Mouse (Mus musculus) liver (tissue): Measurements from ENCODE around the gene Abtb1.

Experiments
- DNase-seq: peaks from one replicate; pipeline ENCODE4 v3.0.0-alpha.2; 2020; ENCODE audit warnings: mixed read lengths

The Abtb1 gene

GRCm38 (mm10) chr6:88854509-88854908 is 12.7 kb upstream of the Abtb1 start:
- DNase-seq = no peak

GRCm38 (mm10) chr6:88850034-88850433 is 8.2 kb upstream of the Abtb1 start:
- no peak for DNase-seq

- DNase-seq = peak; percentile 43
Measured at GRCm38 (mm10) chr6:88849270-88849669, 7.5 kb upstream of the Abtb1 start.

- DNase-seq = no peak
Measured at GRCm38 (mm10) chr6:88847571-88847970, 5.8 kb upstream of the Abtb1 start.

GRCm38 (mm10) chr6:88844901-88845565 is 3.2 kb upstream of the Abtb1 start:
- DNase-seq = no peak

- DNase-seq = no peak
Measured at GRCm38 (mm10) chr6:88843781-88844725, 2.3 kb upstream of the Abtb1 start.

- no peak for DNase-seq
Measured at GRCm38 (mm10) chr6:88843241-88843640, 1.5 kb upstream of the Abtb1 start.

GRCm38 (mm10) chr6:88842731-88843151 is 957 bp upstream of the Abtb1 start:
- DNase-seq = no peak

GRCm38 (mm10) chr6:88841514-88841780 is 337 bp downstream of the Abtb1 start:
- DNase-seq = no peak

GRCm38 (mm10) chr6:88840791-88841513 is 832 bp downstream of the Abtb1 start:
- no peak for DNase-seq

GRCm38 (mm10) chr6:88840211-88840610 is 1.6 kb downstream of the Abtb1 start:
- DNase-seq = no peak

- no peak for DNase-seq
Measured at GRCm38 (mm10) chr6:88839135-88839970, 2.4 kb downstream of the Abtb1 start.

GRCm38 (mm10) chr6:88838613-88839012 is 3.2 kb downstream of the Abtb1 start:
- no peak for DNase-seq

- DNase-seq = no peak
Measured at GRCm38 (mm10) chr6:88837999-88838398, 3.8 kb downstream of the Abtb1 start.

GRCm38 (mm10) chr6:88836178-88836819 is 5.5 kb downstream of the Abtb1 start:
- DNase-seq = no peak

- peak; percentile 86 for DNase-seq
Measured at GRCm38 (mm10) chr6:88835047-88835446, 6.7 kb downstream of the Abtb1 start.

GRCm38 (mm10) chr6:88833340-88834140 is 8.2 kb downstream of the Abtb1 start:
- DNase-seq = no peak

GRCm38 (mm10) chr6:88832663-88833062 is 9.1 kb downstream of the Abtb1 start:
- DNase-seq = peak; percentile 57

GRCm38 (mm10) chr6:88831456-88831855 is 10.3 kb downstream of the Abtb1 start:
- peak; percentile 81 for DNase-seq

- DNase-seq = no peak
Measured at GRCm38 (mm10) chr6:88830112-88830702, 11.6 kb downstream of the Abtb1 start.

GRCm38 (mm10) chr6:88829579-88829978 is 12.2 kb downstream of the Abtb1 start:
- no peak for DNase-seq
